Mouse (Mus musculus): ENCODE measurements around the gene Gemin7. TPM values are rescaled to one million over a fixed set of nuclear protein-coding genes. Genes with fewer than 3 reads are reported as not detected.

Gemin7 gene
- total RNA-seq, 1 experiment from 2014 or later = 68.5 TPM

- no peak for ATAC-seq (replicated peaks; ENCODE audit: insufficient number of reproducible peaks, low FRiP score, low TSS enrichment, poor library complexity, severe bottlenecking)
Observed at GRCm38 (mm10) chr7:19523017-19523756, 54.2 kb downstream of the Gemin7 start.

DNA sequence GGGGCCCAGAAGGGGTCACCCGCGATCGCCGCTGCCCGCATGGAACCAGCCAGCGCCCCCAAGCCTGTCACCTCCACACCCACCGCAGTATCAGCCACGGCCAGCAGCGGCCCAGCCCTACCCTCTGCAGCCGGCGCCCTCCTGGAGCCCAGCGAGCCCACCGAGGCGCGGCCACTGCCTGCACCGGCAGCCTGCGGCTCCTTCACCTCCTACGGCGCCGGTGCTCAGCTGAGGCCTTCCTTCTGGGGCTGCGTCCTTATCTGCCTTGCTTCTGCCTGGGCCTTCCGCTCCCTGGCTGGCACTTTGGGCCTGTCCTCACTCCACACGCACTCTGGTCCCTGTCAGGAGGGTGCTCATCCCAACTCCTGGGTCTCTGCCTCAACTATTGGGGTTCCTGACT, 57.4 kb downstream of the Gemin7 start:
- ATAC-seq (replicated peaks; ENCODE audit: insufficient number of reproducible peaks, low FRiP score, low TSS enrichment, poor library complexity, severe bottlenecking) = no peak

- no peak for ATAC-seq (replicated peaks; ENCODE audit: insufficient number of reproducible peaks, low FRiP score, low TSS enrichment, poor library complexity, severe bottlenecking)
Observed at GRCm38 (mm10) chr7:19517652-19518365, 59.6 kb downstream of the Gemin7 start, which contains the start of gene Nkpd1. TSS of gene Nkpd1 (plus strand) at chr7:19517838.

Other genes with a start within 250 kb of the Gemin7 start
- gene Ercc1, start 232.8 kb downstream of the Gemin7 start, total RNA-seq (2017) = 15.0 to 19.8 TPM (median 18.0 TPM) in 3 replicates
- gene Cd3eap, start 218.1 kb downstream of the Gemin7 start, total RNA-seq (2017) = 6.9 to 8.9 TPM (median 7.2 TPM) in 3 replicates
- gene Ppp1r13l, start 217.8 kb downstream of the Gemin7 start, total RNA-seq (2017) = not detected in 3 replicates
- 21.0 to 32.4 TPM (median 25.4 TPM) in 3 replicates for gene Ercc2, start 195.6 kb downstream of the Gemin7 start, total RNA-seq (2017)
- gene Klc3, start 173.5 kb downstream of the Gemin7 start, total RNA-seq (2017) = 1.6 TPM in 2 of 3 replicates, not detected in the other
- not detected in 3 replicates for gene Ckm, start 172.8 kb downstream of the Gemin7 start, total RNA-seq (2017)
- 9.0 to 21.1 TPM (median 9.6 TPM) in 3 replicates for gene Mark4, start 118.8 kb downstream of the Gemin7 start, total RNA-seq (2017)
- 0.11 to 1.4 TPM (median 0.49 TPM) in 3 replicates for gene Exoc3l2, start 114.3 kb downstream of the Gemin7 start, total RNA-seq (2017)
- 3.5 to 4.4 TPM (median 4.0 TPM) in 3 replicates for gene Bloc1s3, start 69.2 kb downstream of the Gemin7 start, total RNA-seq (2017)
- 19.9 to 35.2 TPM (median 23.4 TPM) in 3 replicates for gene Trappc6a, start 69.2 kb downstream of the Gemin7 start, total RNA-seq (2017)
- not detected in 3 replicates for gene Nkpd1, start 59.8 kb downstream of the Gemin7 start, total RNA-seq (2017)
- 8.9 to 26.0 TPM (median 18.8 TPM) in 3 replicates for gene Ppp1r37, start 14.5 kb downstream of the Gemin7 start, total RNA-seq (2017)
- gene Zfp296, start 308 bp downstream of the Gemin7 start, total RNA-seq (2017) = 4.2 to 8.9 TPM (median 5.1 TPM) in 3 replicates
- gene Clasrp, start 26.9 kb upstream of the Gemin7 start, total RNA-seq (2017) = 43.4 to 59.5 TPM (median 53.5 TPM) in 3 replicates
- 26.3 to 29.9 TPM (median 27.3 TPM) in 3 replicates for gene Relb, start 51.8 kb upstream of the Gemin7 start, total RNA-seq (2017)
- 42.6 to 53.9 TPM (median 51.1 TPM) in 3 replicates for gene Clptm1, start 87.4 kb upstream of the Gemin7 start, total RNA-seq (2017)
- 221 to 583 TPM (median 515 TPM) in 3 replicates for gene Apoc2, start 100.3 kb upstream of the Gemin7 start, total RNA-seq (2017)
- not detected in 3 replicates for gene Gm44805, start 103.8 kb upstream of the Gemin7 start, total RNA-seq (2017)
- 0.48 TPM in 1 of 3 replicates, not detected in the others for gene Apoc4, start 103.9 kb upstream of the Gemin7 start, total RNA-seq (2017)
- 10.9 to 16.5 TPM (median 12.4 TPM) in 3 replicates for gene Apoc1, start 115.1 kb upstream of the Gemin7 start, total RNA-seq (2017)
- gene Apoe, start 121.6 kb upstream of the Gemin7 start, total RNA-seq (2017) = 4,026 to 6,646 TPM (median 6,582 TPM) in 3 replicates
- gene Tomm40, start 137.8 kb upstream of the Gemin7 start, total RNA-seq (2017) = 19.6 to 24.2 TPM (median 23.8 TPM) in 3 replicates
- not detected in 3 replicates for gene Nectin2, start 172.9 kb upstream of the Gemin7 start, total RNA-seq (2017)
- not detected in 3 replicates for gene Bcam, start 193.4 kb upstream of the Gemin7 start, total RNA-seq (2017)
- gene Cblc, start 219.2 kb upstream of the Gemin7 start, total RNA-seq (2017) = not detected in 3 replicates
- 13.7 to 16.6 TPM (median 13.9 TPM) in 3 replicates for gene Bcl3, start 245.2 kb upstream of the Gemin7 start, total RNA-seq (2017)